Mouse (Mus musculus): ENCODE measurements around the gene Dstn.

Gene Dstn

GRCm38 (mm10) chr2:143915600-143916135 is 548 bp downstream of the Dstn start:
- DNase-seq (ENCODE audit: low read depth, low spot score) = peak; percentile 54

- peak; percentile 13 for DNase-seq (ENCODE audit: low read depth, low spot score)
Measured at GRCm38 (mm10) chr2:143916229-143916628, 1.1 kb downstream of the Dstn start.

GRCm38 (mm10) chr2:143917622-143918021 is 2.5 kb downstream of the Dstn start:
- no peak for DNase-seq (ENCODE audit: low read depth, low spot score)

- no peak for DNase-seq (ENCODE audit: low read depth, low spot score)
Measured at GRCm38 (mm10) chr2:143918831-143919502, 3.8 kb downstream of the Dstn start.

- DNase-seq (ENCODE audit: low read depth, low spot score) = peak; percentile 29
Measured at GRCm38 (mm10) chr2:143924085-143924484, 9.0 kb downstream of the Dstn start.

- DNase-seq (ENCODE audit: low read depth, low spot score) = no peak
Measured at GRCm38 (mm10) chr2:143925826-143926225, 10.7 kb downstream of the Dstn start.

- DNase-seq (ENCODE audit: low read depth, low spot score) = no peak
Measured at GRCm38 (mm10) chr2:143929607-143930311, 14.6 kb downstream of the Dstn start.

GRCm38 (mm10) chr2:143932340-143932873 is 17.3 kb downstream of the Dstn start:
- no peak for DNase-seq (ENCODE audit: low read depth, low spot score)

GRCm38 (mm10) chr2:143933516-143933915 is 18.4 kb downstream of the Dstn start:
- DNase-seq (ENCODE audit: low read depth, low spot score) = no peak

GRCm38 (mm10) chr2:143934439-143934838 is 19.3 kb downstream of the Dstn start:
- no peak for DNase-seq (ENCODE audit: low read depth, low spot score)

- DNase-seq (ENCODE audit: low read depth, low spot score) = no peak
Measured at GRCm38 (mm10) chr2:143937861-143938260, 22.7 kb downstream of the Dstn start.

GRCm38 (mm10) chr2:143940406-143940805 is 25.3 kb downstream of the Dstn start:
- DNase-seq (ENCODE audit: low read depth, low spot score) = no peak

- no peak for DNase-seq (ENCODE audit: low read depth, low spot score)
Measured at GRCm38 (mm10) chr2:143944796-143945195, 29.7 kb downstream of the Dstn start.

- DNase-seq (ENCODE audit: low read depth, low spot score) = peak; percentile 49
Measured at GRCm38 (mm10) chr2:143945466-143946075, 30.5 kb downstream of the Dstn start.

- no peak for DNase-seq (ENCODE audit: low read depth, low spot score)
Measured at GRCm38 (mm10) chr2:143946399-143946798, 31.3 kb downstream of the Dstn start.

GRCm38 (mm10) chr2:143947981-143948380 is 32.9 kb downstream of the Dstn start:
- no peak for DNase-seq (ENCODE audit: low read depth, low spot score)

GRCm38 (mm10) chr2:143948416-143948815 is 33.3 kb downstream of the Dstn start:
- DNase-seq (ENCODE audit: low read depth, low spot score) = no peak

- DNase-seq (ENCODE audit: low read depth, low spot score) = no peak
Measured at GRCm38 (mm10) chr2:143949217-143949616, 34.1 kb downstream of the Dstn start.

GRCm38 (mm10) chr2:143950290-143951027 is 35.3 kb downstream of the Dstn start:
- no peak for DNase-seq (ENCODE audit: low read depth, low spot score)

GRCm38 (mm10) chr2:143951028-143951420 is 35.9 kb downstream of the Dstn start:
- no peak for DNase-seq (ENCODE audit: low read depth, low spot score)

- no peak for DNase-seq (ENCODE audit: low read depth, low spot score)
Measured at GRCm38 (mm10) chr2:143951546-143952315, 36.6 kb downstream of the Dstn start.

All from CD4-positive, CD25-positive, alpha-beta regulatory T cell, adult 2 months (primary cell).